In genomic region chr11:64396949-64397348, GRCm38 (mm10) we compare ENCODE assay signal across 15 mouse cellular contexts. TPM values are rescaled to one million over a fixed set of nuclear protein-coding genes. Genes with fewer than 3 reads are reported as not detected.
DNase-seq lines count a peak whose midpoint lies in the region; ATAC-seq lines count a peak whose summit lies in the region.
"Had no signal": no experiment of that assay in that cellular context is flagged by ENCODE, and none has a peak within 500 bp of the region (broad histone marks: within the 10 kb centered on the region; RNA-seq: fewer than 3 reads in every experiment).

No protein-coding gene starts in this region.

- H3K9me3 ChIP-seq in heart, embryonic 10.5 days = no peaks in the 10 kb centered on the region
- H3K9me3 ChIP-seq in heart, embryonic 11.5 days (replicated peaks; ENCODE audit: control insufficient read depth, low read length) = no peaks in the 10 kb centered on the region
- H3K9me3 ChIP-seq in hindbrain, embryonic 10.5 days = peaks cover 3% of the 10 kb centered on the region; the same call in 1 of the 2 replicates
- H3K9me3 ChIP-seq in midbrain, embryonic 11.5 days (ENCODE audit: control insufficient read depth, low read length) = no peaks in the 10 kb centered on the region
- no peaks in the 10 kb centered on the region for H3K9me3 ChIP-seq in neural tube, embryonic 14.5 days (ENCODE audit: control insufficient read depth, low read length)
- H3K9me3 ChIP-seq: embryonic facial prominence, embryonic 12.5 days; intestine, embryonic 15.5 days; kidney, embryonic 15.5 days; limb, embryonic 12.5 days; liver, embryonic 15.5 days had no signal

- H3K27me3 ChIP-seq in heart, embryonic 10.5 days (ENCODE audit: insufficient read depth, poor library complexity, severe bottlenecking) = peaks cover 34% of the 10 kb centered on the region
- no peaks in the 10 kb centered on the region; the same call in 1 of the 2 replicates for H3K27me3 ChIP-seq in heart, embryonic 11.5 days (ENCODE audit: control insufficient read depth, insufficient read depth, low read length)
- H3K27me3 ChIP-seq in hindbrain, embryonic 10.5 days (ENCODE audit: insufficient read depth, poor library complexity, severe bottlenecking) = peaks cover 38% of the 10 kb centered on the region
- H3K27me3 ChIP-seq in midbrain, embryonic 11.5 days (ENCODE audit: control insufficient read depth, insufficient read depth, low read length) = no peaks in the 10 kb centered on the region
- H3K27me3 ChIP-seq in neural tube, embryonic 14.5 days (ENCODE audit: control insufficient read depth, insufficient read depth, low read length) = no peaks in the 10 kb centered on the region
- H3K27me3 ChIP-seq: embryonic facial prominence, embryonic 12.5 days; intestine, embryonic 15.5 days; liver, embryonic 15.5 days had no signal

- no peak for DNase-seq in heart, embryonic 10.5 days (ENCODE audit: low spot score)
- no peak for DNase-seq in hindbrain, embryonic 10.5 days (ENCODE audit: low spot score)
- no peak for DNase-seq in midbrain, embryonic 11.5 days (ENCODE audit: low spot score, missing footprints)
- no peak for DNase-seq in cerebellum, postnatal 14 days
- no peak for DNase-seq in gastrocnemius, postnatal 14 days
- DNase-seq: lung, postnatal 14 days had no signal

- peak overlapping the region; percentile 38; the same call in 1 of the 2 replicates for H3K4me3 ChIP-seq in heart, embryonic 10.5 days
- no peak overlapping the region for H3K4me3 ChIP-seq in heart, embryonic 11.5 days (ENCODE audit: low read depth, low read length)
- H3K4me3 ChIP-seq in hindbrain, embryonic 10.5 days = peak overlapping the region; percentile 25; the same call in 1 of the 2 replicates
- no peak overlapping the region for H3K4me3 ChIP-seq in midbrain, embryonic 11.5 days (ENCODE audit: low read depth, low read length)
- no peak overlapping the region for H3K4me3 ChIP-seq in neural tube, embryonic 14.5 days (ENCODE audit: low read depth, low read length)
- H3K4me3 ChIP-seq: embryonic facial prominence, embryonic 12.5 days; intestine, embryonic 15.5 days; kidney, embryonic 15.5 days; limb, embryonic 12.5 days; liver, embryonic 15.5 days had no signal

- ATAC-seq in heart, embryonic 11.5 days (replicated peaks; ENCODE audit: insufficient number of reproducible peaks, low FRiP score, low TSS enrichment) = no peak
- ATAC-seq in midbrain, embryonic 11.5 days (ENCODE audit: low FRiP score) = peak; percentile 43
- ATAC-seq in neural tube, embryonic 14.5 days (ENCODE audit: low read depth) = no peak; the same call in 1 of the 2 replicates
- ATAC-seq in megakaryocyte, adult 5-6 weeks (ENCODE audit: poor library complexity, severe bottlenecking) = no peak
- ATAC-seq: intestine, embryonic 15.5 days had no signal

- H3K9ac ChIP-seq in heart, embryonic 11.5 days (ENCODE audit: low read depth, low read length) = no peak overlapping the region
- H3K9ac ChIP-seq in midbrain, embryonic 11.5 days (ENCODE audit: low read length) = no peak overlapping the region
- no peak overlapping the region for H3K9ac ChIP-seq in neural tube, embryonic 14.5 days (replicated peaks; ENCODE audit: low read depth, low read length)
- H3K9ac ChIP-seq: embryonic facial prominence, embryonic 12.5 days; intestine, embryonic 15.5 days; kidney, embryonic 15.5 days; limb, embryonic 12.5 days; liver, embryonic 15.5 days had no signal

- H3K4me2 ChIP-seq in heart, embryonic 11.5 days = no peak overlapping the region; the same call in 1 of the 2 replicates
- H3K4me2 ChIP-seq in midbrain, embryonic 11.5 days = peak overlapping the region; percentile 24; the same call in 1 of the 2 replicates
- peak overlapping the region; percentile 41; the same call in 1 of the 2 replicates for H3K4me2 ChIP-seq in neural tube, embryonic 14.5 days (ENCODE audit: low read depth, low read length)
- H3K4me2 ChIP-seq: limb, embryonic 12.5 days; liver, embryonic 15.5 days had no signal

- H3K4me1 ChIP-seq in heart, embryonic 10.5 days = peaks cover 9% of the 10 kb centered on the region
- no peaks in the 10 kb centered on the region for H3K4me1 ChIP-seq in heart, embryonic 11.5 days (ENCODE audit: control insufficient read depth, insufficient read depth, low read length)
- H3K4me1 ChIP-seq in hindbrain, embryonic 10.5 days (replicated peaks) = peaks cover 50% of the 10 kb centered on the region
- peaks cover 30% of the 10 kb centered on the region for H3K4me1 ChIP-seq in midbrain, embryonic 11.5 days (ENCODE audit: control insufficient read depth, insufficient read depth, low read length)
- H3K4me1 ChIP-seq in neural tube, embryonic 14.5 days (ENCODE audit: control insufficient read depth, insufficient read depth, low read length) = peaks cover 10% of the 10 kb centered on the region; the same call in 1 of the 2 replicates
- H3K4me1 ChIP-seq: liver, embryonic 15.5 days had no signal

- intact Hi-C loops in gastrocnemius, postnatal 14 days (cut with DNase I; ENCODE audit: low total_unique reads) = no loop called here

- no peak overlapping the region for H3K27ac ChIP-seq in heart, embryonic 10.5 days
- no peak overlapping the region for H3K27ac ChIP-seq in heart, embryonic 11.5 days (ENCODE audit: low read depth, low read length)
- peak overlapping the region; percentile 69 for H3K27ac ChIP-seq in hindbrain, embryonic 10.5 days
- H3K27ac ChIP-seq in midbrain, embryonic 11.5 days (ENCODE audit: low read depth, low read length) = no peak overlapping the region; the same call in 1 of the 2 replicates
- H3K27ac ChIP-seq in neural tube, embryonic 14.5 days (ENCODE audit: low read depth, low read length) = no peak overlapping the region; the same call in 1 of the 2 replicates
- H3K27ac ChIP-seq: intestine, embryonic 15.5 days; kidney, embryonic 15.5 days; limb, embryonic 12.5 days; liver, embryonic 15.5 days; stomach, postnatal 0 days had no signal

- no peaks in the 10 kb centered on the region for H3K36me3 ChIP-seq in heart, embryonic 10.5 days
- H3K36me3 ChIP-seq in heart, embryonic 11.5 days (ENCODE audit: control insufficient read depth, insufficient read depth, low read length) = no peaks in the 10 kb centered on the region
- H3K36me3 ChIP-seq in hindbrain, embryonic 10.5 days = no peaks in the 10 kb centered on the region
- H3K36me3 ChIP-seq in midbrain, embryonic 11.5 days (ENCODE audit: control insufficient read depth, insufficient read depth, low read length) = no peaks in the 10 kb centered on the region
- no peaks in the 10 kb centered on the region for H3K36me3 ChIP-seq in neural tube, embryonic 14.5 days (ENCODE audit: control insufficient read depth, insufficient read depth, low read length)
- H3K36me3 ChIP-seq: embryonic facial prominence, embryonic 12.5 days; intestine, embryonic 15.5 days; kidney, embryonic 15.5 days; limb, embryonic 12.5 days; liver, embryonic 15.5 days had no signal

- 39% methylated on average over 6 of the region's 6 CpGs for WGBS in heart, embryonic 10.5 days
- WGBS in heart, embryonic 11.5 days (ENCODE audit: insufficient replicate concordance) = 38% methylated on average over 6 of the region's 6 CpGs
- 64% methylated on average over 6 of the region's 6 CpGs for WGBS in hindbrain, embryonic 10.5 days
- WGBS in midbrain, embryonic 11.5 days = 45% methylated on average over 6 of the region's 6 CpGs
- 57% methylated on average over 6 of the region's 6 CpGs for WGBS in neural tube, embryonic 14.5 days

RNA-seq across cellular contexts. Expression of gene Hs3st3a1, which starts 38.2 kb away (rescaled TPM):
- 1.3 and 2.9 TPM in 2 replicates for polyA plus RNA-seq in heart, embryonic 10.5 days (2016; fragmentation: Nextera tagmentation; extraction: Ambion mirVana)
- 1.6 and 1.9 TPM in 2 replicates for polyA plus RNA-seq in heart, embryonic 11.5 days (2014; fragmentation: Nextera tagmentation; extraction: Ambion mirVana)
- 1.6 and 1.7 TPM in 2 replicates for polyA plus RNA-seq in hindbrain, embryonic 10.5 days (2016; fragmentation: Nextera tagmentation; extraction: Ambion mirVana)
- 3.1 and 3.4 TPM in 2 replicates for polyA plus RNA-seq in midbrain, embryonic 11.5 days (2014; fragmentation: Nextera tagmentation; extraction: Ambion mirVana)
- polyA plus RNA-seq in neural tube, embryonic 14.5 days (2014; fragmentation: Nextera tagmentation; extraction: Ambion mirVana) = 1.5 and 1.8 TPM in 2 replicates
- total RNA-seq in gastrocnemius, postnatal 14 days (2021) = under 1 TPM; 0.35 to 0.51 TPM
- total RNA-seq in megakaryocyte, adult 5-6 weeks (2015) = not detected in 2 replicates
- total RNA-seq in megakaryocyte, adult 5-6 weeks (2017) = not detected in 2 replicates

RNA-seq across cellular contexts. Expression of gene F930015N05Rik, which starts 39.5 kb away (rescaled TPM):
- 0.62 and 2.6 TPM in 2 replicates for polyA plus RNA-seq in heart, embryonic 10.5 days (2016; fragmentation: Nextera tagmentation; extraction: Ambion mirVana)
- 0.67 and 0.96 TPM in 2 replicates for polyA plus RNA-seq in heart, embryonic 11.5 days (2014; fragmentation: Nextera tagmentation; extraction: Ambion mirVana)
- 1.3 and 2.2 TPM in 2 replicates for polyA plus RNA-seq in hindbrain, embryonic 10.5 days (2016; fragmentation: Nextera tagmentation; extraction: Ambion mirVana)
- 1.7 TPM in 2 replicates for polyA plus RNA-seq in midbrain, embryonic 11.5 days (2014; fragmentation: Nextera tagmentation; extraction: Ambion mirVana)
- 0.86 and 2.3 TPM in 2 replicates for polyA plus RNA-seq in neural tube, embryonic 14.5 days (2014; fragmentation: Nextera tagmentation; extraction: Ambion mirVana)
- total RNA-seq in gastrocnemius, postnatal 14 days (2021) = not detected
- total RNA-seq in megakaryocyte, adult 5-6 weeks (2015) = not detected in 2 replicates
- total RNA-seq in megakaryocyte, adult 5-6 weeks (2017) = not detected in 2 replicates
- polyA plus RNA-seq: liver, embryonic 15.5 days had no signal

Comparison
In these comparisons a context has a peak if more than half of its experiments do, and no peak if none do; other contexts are left out.
1. H3K4me3 ChIP-seq: peak in heart, embryonic 10.5 days (single experiment) and hindbrain, embryonic 10.5 days (single experiment); none in heart, embryonic 11.5 days (single experiment), midbrain, embryonic 11.5 days (single experiment) and neural tube, embryonic 14.5 days (single experiment).